Mouse (Mus musculus) spleen, adult 10 weeks (tissue): ENCODE data around the gene Cope. TPM values are rescaled to one million over a fixed set of nuclear protein-coding genes. Genes with fewer than 3 reads are reported as not detected.

Experiments
- polyA plus RNA-seq: library from polyadenylated mRNA; stranded (reverse); fragments of 350-450 nt; fragmentation: Illumina TruSeq; extraction: RNeasy Lipid Tissue Mini Kit (QIAGEN cat#74804); gene quantifications from one replicate; pipeline ENCODE4 v1.2.3, GENCODE M21; 2015; ENCODE audit warnings: low replicate concordance; ENCODE audit not compliant: insufficient read depth

Gene Cope
- polyA plus RNA-seq, result 32.0 TPM

GRCm38 (mm10) chr8:70302358-70302890, at the start of gene Cope, which contains the start of gene Ddx49:
TSS of gene Cope (plus strand) at chr8:70302518.
TSS of gene Ddx49 (minus strand) at chr8:70302489.

GRCm38 (mm10) chr8:70282603-70283135, 19.6 kb upstream of the Cope start, which contains the start of gene Homer3:
TSS of gene Homer3 (plus strand) at chr8:70282827.

GRCm38 (mm10) chr8:70315624-70316510, 13.5 kb downstream of the Cope start, which contains the start of gene Cers1:
TSS of gene Cers1 (plus strand) at chr8:70315775.

GRCm38 (mm10) chr8:70329124-70329834, 27.0 kb downstream of the Cope start, which contains the start of gene Gdf1:
TSS of gene Gdf1 (plus strand) at chr8:70329817.

GRCm38 (mm10) chr8:70353194-70353817, 51.0 kb downstream of the Cope start, which contains the start of gene Upf1:
TSS of gene Upf1 (minus strand) at chr8:70353278.

Other genes starting within 250 kb of the Cope start
- 1.2 TPM for gene Tm6sf2, start 229.6 kb upstream of the Cope start, polyA plus RNA-seq
- not detected for gene Hapln4, start 219.1 kb upstream of the Cope start, polyA plus RNA-seq
- 0.06 TPM for gene Ncan, start 181.6 kb upstream of the Cope start, polyA plus RNA-seq
- 17.2 TPM for gene Nr2c2ap, start 171.2 kb upstream of the Cope start, polyA plus RNA-seq
- 7.4 TPM for gene Rfxank, start 163.4 kb upstream of the Cope start, polyA plus RNA-seq
- 25.0 TPM for gene Borcs8, start 163.0 kb upstream of the Cope start, polyA plus RNA-seq
- 0.33 TPM for gene Mef2b, start 162.8 kb upstream of the Cope start, polyA plus RNA-seq
- gene Tmem161a, start 130.2 kb upstream of the Cope start, polyA plus RNA-seq, result 15.6 TPM
- 8.9 TPM for gene Slc25a42, start 90.2 kb upstream of the Cope start, polyA plus RNA-seq
- 44.6 TPM for gene Sugp2, start 68.3 kb upstream of the Cope start, polyA plus RNA-seq
- gene Armc6, start 68.1 kb upstream of the Cope start, polyA plus RNA-seq, result 3.8 TPM
- 4.2 TPM for gene Homer3, start 19.7 kb upstream of the Cope start, polyA plus RNA-seq
- gene Ddx49, start within 50 bp of the Cope start, polyA plus RNA-seq, result 23.5 TPM
- not detected for gene Cers1, start 13.3 kb downstream of the Cope start, polyA plus RNA-seq
- not detected for gene Gdf1, start 27.3 kb downstream of the Cope start, polyA plus RNA-seq
- 16.2 TPM for gene Upf1, start 50.8 kb downstream of the Cope start, polyA plus RNA-seq
- 0.10 TPM for gene Comp, start 71.0 kb downstream of the Cope start, polyA plus RNA-seq
- 6.5 TPM for gene Crtc1, start 137.1 kb downstream of the Cope start, polyA plus RNA-seq
- gene Klhl26, start 174.4 kb downstream of the Cope start, polyA plus RNA-seq, result 5.5 TPM
- not detected for gene Tmem59l, start 184.8 kb downstream of the Cope start, polyA plus RNA-seq
- gene Crlf1, start 190.6 kb downstream of the Cope start, polyA plus RNA-seq, result not detected
- gene Rex1bd, start 204.2 kb downstream of the Cope start, polyA plus RNA-seq, result 10.3 TPM
- gene Uba52, start 208.3 kb downstream of the Cope start, polyA plus RNA-seq, result 680 TPM
- 99.1 TPM for gene Fkbp8, start 225.2 kb downstream of the Cope start, polyA plus RNA-seq
- gene Kxd1, start 225.4 kb downstream of the Cope start, polyA plus RNA-seq, result 50.0 TPM
- gene Ell, start 236.9 kb downstream of the Cope start, polyA plus RNA-seq, result 10.1 TPM